Mouse (Mus musculus): ENCODE data around the gene AC140267.1.

AC140267.1 gene

DNA sequence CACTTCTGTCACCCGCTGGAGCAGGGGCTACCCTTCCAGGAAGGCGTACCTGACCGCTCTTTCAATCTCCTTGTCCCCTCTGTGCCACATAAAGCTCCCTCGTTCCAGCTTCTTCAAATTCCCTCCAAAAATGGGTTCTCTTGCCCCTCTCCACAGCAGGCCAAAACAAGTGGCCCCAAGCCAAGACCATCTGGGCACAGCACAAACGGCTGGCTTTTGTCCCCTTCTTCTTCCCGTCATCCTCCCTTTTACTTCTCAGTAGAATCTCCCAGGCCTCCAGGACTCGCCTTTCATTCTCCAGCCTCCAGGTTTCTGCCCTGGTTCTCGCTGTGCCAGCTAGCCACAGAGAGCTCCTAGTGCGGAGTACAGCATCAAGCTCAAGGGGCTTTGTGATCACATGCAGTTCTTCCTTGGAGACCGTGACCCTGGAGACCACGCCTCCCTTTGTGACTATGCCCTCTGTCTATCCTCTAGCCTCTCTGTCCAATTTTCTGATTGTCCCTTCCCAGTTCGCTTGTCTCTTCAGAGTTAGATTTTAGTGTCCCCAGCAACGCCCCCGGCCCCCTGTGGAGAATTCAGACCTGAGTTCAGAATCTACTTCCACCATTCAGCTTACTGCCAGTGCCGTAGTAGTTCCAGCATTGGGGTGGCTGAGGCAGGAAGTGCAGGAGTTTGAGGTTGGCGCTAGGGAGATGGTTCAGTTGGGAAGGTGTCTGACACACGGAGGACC, 7.4 kb upstream of the AC140267.1 start:
- no peak for DNase-seq (ENCODE audit: low spot score)

DNA sequence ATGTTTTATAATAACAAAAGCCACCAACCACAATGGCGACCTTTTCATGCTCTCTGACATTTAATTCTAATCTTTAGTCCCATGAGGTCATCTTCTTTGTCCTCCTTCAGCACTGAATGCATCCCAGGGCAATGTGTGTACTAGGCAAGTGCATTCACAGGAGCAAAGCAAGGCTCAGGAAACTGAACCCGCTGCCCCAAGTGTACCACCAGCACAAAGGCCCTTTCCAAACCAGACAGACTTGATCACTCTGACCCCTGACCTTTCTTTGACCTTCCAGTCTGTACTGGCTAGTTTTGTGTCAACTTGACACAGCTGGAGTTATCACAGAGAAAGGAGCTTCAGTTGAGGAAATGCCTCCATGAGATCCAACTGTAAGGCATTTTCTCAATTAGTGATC, 3.3 kb upstream of the AC140267.1 start:
- DNase-seq (ENCODE audit: low spot score), result no peak

DNA sequence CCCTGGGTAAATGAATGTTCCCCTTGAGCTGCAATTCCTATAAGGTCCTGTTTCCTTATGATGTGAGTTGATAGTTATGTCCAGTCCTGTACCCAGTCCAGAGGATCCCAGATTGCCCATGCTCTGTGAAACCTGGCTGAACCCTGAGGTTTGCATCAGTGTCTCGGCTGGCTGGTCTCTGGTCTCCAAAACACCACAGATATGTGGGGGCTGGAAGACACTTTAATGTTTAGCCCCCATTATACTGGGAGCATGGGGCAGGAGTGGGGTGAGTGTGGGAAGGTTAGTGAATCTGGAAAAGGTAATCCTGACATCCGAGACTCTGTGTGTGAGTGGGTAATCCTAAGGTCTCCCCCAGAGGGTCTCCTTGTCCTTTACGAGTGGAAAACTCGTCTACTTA, 2.6 kb upstream of the AC140267.1 start:
- no peak for DNase-seq (ENCODE audit: low spot score)

DNA sequence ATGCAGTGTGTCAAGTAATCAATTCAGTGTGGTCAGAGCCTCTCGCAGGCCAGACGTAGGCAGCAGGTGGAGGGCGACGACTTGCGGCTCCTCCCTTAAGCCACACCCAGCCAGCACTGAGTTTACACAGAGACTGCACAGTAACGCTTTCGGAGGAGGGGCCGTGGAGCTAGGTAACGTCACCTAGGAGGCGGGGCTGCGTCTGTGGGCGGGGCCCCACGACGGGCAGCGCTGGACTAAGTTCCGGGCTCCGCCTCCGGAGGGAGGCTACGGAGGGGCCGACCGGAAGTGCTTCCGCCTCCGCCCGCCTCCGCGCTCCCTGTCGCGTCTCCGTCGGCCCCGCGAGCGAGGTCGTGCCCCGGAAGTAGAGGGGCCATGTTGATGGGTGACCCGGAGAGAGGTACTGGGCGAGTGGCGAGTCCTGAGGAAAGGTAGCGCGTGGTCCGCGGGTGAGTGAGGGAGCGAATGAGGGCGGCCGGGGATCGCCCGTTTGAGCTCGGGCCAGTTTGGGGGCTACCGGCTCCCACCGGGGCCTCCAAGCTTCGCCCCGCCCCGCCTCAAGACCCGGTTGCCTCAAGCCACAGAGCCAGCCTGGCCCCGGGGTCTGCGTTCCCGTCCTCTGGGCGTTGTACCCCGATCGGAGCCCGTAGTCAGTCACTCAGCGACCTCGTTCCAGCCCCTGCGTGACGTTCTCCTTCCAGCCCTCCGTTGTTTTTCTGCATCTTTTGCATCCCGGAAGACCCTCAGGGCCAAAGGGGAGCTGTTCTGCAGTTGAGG, 1.7 kb upstream of the AC140267.1 start, which contains the start of gene Mief1:
TSS of gene Mief1 (plus strand) at position 286 of the 777 bp plus-strand sequence.
- peak; percentile 84 for DNase-seq (ENCODE audit: low spot score)

DNA sequence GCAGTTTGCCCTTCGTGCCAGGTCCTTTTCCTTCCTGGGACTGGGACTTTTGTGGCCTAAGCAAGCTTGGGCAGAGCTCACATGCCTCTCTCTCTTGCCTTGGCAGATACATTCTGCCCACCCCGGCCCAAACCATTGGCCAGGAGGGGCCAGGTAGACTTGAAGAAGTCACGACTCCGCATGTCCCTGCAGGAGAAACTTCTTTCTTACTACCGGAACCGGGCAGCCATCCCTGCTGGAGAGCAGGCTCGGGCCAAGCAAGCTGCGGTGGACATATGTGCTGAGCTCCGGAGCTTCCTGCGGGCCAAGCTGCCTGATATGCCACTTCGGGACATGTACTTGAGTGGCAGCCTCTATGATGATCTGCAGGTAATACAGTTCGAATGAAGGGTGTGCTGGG, 12.5 kb downstream of the AC140267.1 start:
- no peak for DNase-seq (ENCODE audit: low spot score)

DNA sequence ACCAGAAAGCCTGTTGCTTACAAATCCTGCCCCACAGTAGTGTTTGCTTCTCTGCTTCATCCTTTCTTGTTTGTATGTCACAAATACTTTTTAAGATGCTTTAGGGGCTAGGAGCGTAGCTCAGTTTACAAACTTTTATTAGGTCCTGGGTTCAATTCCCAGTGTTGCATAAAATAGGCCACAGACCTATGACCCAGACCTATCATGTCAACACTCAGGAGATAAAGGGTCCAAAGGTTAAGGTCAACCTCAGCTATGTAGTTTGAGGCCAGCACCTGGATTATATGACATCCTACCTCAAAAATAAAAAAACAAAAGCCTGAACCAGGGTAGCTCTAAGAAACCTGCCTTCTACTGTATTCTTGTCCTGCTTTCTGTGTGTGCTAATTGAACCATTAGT, 13.0 kb downstream of the AC140267.1 start:
- DNase-seq (ENCODE audit: low spot score), result no peak

DNA sequence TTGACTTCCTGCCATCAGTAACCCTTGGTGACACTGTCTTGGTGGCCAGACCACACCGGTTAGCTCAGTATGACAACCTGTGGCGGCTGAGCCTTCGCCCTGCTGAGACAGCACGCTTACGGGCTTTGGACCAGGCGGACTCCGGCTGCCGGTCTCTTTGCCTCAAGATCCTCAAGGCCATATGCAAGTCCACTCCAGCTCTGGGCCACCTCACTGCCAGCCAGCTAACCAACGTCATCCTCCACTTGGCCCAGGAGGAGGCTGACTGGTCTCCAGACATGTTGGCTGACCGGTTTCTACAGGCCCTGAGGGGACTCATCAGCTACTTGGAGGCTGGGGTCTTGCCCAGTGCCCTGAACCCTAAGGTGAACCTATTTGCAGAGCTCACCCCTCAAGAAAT, 14.0 kb downstream of the AC140267.1 start:
- DNase-seq (ENCODE audit: low spot score), result no peak

DNA sequence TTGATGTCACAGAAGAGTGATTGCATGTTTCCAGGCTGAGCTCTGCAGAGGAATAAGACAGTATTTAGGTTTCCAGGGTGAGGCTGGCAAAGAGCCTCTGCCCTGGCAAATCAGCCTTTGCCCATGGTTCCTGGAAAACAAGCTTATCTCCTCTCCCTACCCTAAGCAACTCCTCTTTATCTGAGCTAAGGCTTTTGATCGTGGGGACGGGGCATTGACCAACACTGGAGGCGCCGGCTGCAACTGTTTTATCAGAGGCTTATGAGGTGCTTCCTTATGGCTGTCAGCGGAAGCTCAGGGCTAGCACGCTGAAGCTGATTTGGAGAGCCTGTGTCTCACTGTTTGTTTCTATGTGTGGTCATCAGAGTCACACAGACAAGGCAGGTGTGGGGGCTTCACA, 15.0 kb downstream of the AC140267.1 start:
- no peak for DNase-seq (ENCODE audit: low spot score)

DNA sequence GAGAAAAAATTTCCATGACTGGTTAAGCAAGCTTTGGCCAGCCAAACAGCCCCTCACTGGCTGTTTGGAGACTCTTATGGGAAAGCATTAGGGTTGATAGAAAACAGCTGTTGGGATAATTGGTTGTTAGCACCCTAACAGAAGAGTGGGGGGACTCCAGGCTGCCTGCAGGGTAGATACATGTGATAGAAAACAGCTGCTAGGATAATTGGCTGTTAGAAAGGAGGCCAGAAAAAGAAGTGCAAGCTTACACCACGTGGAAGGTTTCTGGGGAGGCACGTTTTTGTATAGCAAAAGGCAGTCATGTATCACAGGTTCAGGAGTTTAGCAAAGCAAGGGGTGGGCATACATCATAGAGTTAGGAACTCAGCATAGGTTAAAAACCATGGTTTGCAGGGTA, 17.9 kb downstream of the AC140267.1 start:
- no peak for DNase-seq (ENCODE audit: low spot score)

DNA sequence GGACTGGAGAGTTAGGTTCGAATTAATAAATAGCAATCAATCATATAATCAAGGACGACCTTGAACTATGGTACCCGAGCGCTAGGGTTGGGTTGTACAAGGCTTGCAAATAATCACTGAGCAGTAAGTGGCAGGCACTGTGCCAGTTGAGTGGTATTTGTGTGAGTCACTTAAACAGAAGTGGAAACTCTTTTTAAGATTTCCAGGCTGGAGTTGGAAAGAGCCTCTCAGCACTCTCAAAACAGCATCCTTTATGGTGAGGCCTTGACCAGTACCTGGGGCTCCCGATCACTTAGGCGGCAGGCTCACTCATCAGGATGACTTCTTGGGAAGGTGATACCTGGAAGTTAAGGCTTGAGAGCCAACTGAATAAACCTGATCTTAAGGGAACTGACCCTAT, 18.6 kb downstream of the AC140267.1 start:
- DNase-seq (ENCODE audit: low spot score), result no peak

DNA sequence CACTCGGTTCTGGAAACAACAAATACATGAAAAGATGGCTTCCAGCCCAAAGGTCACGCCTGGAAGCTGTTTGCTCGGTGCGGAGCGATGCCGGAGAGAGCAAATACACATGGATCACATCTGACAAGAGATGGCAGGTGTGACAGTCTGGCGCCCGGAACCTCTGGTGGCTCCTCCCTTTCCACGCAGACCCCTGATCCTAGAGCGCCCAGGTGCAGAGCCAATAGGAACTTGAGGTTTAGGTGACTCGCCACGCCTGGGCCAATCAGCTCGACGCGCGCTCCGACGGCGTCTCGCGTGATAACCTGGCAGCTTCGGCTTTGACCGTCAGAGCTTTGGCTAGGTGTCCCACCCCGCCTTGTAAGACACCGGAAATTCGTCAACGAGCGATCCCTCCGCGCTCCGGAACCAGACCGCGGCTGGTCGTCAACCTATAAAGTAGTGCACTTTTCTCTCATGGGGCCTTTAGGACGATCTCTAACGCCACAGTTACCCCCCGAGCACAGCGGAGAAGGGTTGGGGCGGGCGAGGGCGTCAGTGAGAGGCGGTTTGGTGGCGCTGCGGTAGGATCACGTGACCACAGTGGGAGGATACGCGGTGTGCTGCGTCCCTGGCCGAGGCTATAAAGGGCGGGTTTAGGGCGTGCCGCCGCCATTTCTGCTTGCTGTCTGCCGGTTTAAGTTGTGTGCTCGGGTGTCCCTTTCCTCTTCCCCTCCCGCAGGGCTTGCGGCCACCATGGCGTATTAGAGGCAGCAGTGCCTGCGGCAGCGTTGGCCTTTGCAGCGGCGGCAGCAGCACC, 19.4 kb downstream of the AC140267.1 start, which contains the start of gene Atf4:
TSS of gene Atf4 (plus strand) at position 338 of the 799 bp plus-strand sequence.
- peak; percentile 98 for DNase-seq (ENCODE audit: low spot score)

DNA sequence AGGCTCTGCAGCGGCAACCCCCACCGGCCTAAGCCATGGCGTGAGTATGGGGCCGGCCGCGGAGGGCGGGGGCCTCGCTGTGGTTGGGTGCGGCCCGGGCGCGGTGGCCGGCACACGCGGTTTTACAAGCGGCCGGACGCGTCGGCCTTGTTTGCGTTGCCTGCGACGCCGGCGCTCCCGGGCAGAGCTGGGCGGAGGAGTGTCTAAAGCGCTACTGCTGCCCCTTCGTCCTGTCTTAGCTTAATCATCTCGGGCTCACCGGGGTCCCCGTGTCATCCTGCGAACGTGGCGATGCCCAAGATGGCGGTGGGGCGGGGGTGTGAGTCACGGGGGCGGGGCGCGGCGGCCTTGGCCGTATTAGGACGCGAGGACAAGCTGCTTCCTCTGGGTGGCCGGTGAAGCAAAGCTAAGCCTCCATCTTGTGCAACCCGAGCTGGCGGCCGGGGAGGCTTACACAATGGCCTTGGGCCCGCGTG, 20.0 kb downstream of the AC140267.1 start:
- DNase-seq (ENCODE audit: low spot score), result peak; percentile 48

DNA sequence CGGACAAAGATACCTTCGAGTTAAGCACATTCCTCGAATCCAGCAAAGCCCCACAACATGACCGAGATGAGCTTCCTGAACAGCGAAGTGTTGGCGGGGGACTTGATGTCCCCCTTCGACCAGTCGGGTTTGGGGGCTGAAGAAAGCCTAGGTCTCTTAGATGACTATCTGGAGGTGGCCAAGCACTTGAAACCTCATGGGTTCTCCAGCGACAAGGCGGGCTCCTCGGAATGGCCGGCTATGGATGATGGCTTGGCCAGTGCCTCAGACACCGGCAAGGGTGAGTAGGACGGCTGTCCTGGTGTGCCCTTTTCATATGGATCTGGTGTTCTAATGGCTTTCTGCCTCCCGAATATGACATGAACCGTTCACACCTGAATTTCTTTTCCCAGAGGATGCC, 20.6 kb downstream of the AC140267.1 start:
- no peak for DNase-seq (ENCODE audit: low spot score)

DNA sequence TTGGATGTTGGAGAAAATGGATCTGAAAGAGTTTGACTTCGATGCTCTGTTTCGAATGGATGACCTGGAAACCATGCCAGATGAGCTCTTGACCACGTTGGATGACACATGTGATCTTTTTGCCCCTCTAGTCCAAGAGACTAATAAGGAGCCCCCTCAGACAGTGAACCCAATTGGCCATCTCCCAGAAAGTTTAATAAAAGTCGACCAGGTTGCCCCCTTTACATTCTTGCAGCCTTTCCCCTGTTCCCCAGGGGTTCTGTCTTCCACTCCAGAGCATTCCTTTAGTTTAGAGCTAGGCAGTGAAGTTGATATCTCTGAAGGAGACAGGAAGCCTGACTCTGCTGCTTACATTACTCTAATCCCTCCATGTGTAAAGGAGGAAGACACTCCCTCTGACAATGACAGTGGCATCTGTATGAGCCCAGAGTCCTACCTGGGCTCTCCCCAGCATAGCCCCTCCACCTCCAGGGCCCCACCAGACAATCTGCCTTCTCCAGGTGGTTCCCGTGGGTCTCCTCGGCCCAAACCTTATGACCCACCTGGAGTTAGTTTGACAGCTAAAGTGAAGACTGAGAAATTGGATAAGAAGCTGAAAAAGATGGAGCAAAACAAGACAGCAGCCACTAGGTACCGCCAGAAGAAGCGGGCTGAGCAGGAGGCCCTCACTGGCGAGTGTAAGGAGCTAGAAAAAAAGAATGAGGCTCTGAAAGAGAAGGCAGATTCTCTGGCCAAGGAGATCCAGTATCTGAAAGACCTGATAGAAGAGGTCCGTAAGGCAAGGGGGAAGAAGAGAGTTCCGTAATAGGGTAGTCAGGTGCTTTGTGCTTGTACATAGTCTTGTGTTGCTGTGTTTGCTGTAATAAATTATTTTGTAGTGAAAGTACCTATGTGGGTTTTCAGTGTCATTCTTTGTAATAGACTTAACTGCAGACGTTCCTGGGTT, 21.3 kb downstream of the AC140267.1 start:
- DNase-seq (ENCODE audit: low spot score), result no peak

DNA sequence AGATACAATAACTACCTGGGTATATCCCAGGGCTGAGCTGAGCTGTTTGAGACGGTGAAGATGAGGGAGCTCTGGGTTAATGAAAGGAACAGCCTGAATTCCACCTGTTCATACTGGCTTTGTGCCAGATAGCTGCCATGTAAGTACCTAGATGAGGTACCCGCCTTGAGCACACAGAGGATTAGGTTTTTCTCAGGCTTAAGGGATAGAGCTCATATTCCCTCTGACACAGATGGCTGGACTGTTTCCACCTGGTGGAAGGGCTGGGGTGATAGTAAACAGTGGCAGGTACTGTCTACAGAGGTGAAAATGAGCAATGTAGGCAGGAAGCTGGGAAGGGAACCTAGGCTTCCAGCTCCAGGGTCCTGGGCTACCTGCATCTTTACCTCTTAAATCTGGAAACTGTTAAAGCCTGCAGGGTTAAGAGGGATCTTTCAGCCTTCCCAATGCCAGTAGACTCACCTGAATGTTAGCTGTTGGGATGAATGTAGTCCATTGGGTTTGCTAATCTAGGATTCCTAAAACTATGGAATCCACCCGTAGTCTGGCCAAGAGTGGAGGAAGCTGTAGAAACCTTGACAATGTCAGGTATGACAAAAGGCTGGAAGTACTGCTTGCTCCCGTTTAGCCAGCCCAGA, 22.1 kb downstream of the AC140267.1 start:
- DNase-seq (ENCODE audit: low spot score), result no peak

DNA sequence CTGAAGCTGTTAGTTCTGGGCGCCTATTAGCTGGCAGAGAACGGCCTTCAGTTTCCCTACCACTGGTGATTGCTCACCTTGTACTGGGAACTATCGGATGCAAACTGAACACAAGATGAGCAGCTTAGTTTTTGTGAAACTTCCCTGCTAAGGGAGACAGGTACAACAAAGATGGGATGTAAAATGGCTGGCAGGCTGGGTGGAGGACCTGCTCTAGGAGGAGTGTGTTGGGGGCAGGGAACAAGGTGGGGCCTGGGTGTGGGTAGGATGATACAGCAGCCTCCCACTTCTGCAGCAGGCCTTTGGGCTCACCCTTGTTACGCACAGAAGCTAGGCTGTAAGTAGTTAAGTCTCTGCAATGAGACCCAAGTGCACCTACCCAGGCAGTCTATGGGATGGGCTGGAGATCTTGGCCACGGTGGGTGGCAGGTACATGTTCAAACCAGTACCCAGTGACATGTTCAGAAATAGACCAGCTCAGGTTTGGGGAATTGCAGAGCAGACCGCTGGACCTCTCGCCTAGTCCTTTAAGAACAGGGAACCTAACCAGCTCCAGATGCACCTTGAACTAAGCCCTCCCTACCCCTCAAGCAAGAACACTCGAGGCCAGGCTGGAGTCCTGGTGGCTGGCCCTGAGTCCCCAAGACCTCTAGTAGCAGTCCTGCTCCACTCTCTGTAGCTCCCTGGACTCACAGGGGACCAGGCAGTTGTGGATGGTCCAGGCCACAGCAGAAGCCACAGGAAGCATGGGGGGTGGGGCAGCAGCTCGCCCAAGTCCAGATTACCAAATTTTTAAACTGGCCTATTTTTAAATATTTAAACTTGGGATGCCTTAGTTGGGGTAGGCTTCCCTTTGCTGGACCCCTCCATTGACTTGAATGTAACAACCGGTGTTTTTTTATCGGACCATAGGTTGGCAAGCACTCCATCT, 22.9 kb downstream of the AC140267.1 start:
- DNase-seq (ENCODE audit: low spot score), result no peak

DNA sequence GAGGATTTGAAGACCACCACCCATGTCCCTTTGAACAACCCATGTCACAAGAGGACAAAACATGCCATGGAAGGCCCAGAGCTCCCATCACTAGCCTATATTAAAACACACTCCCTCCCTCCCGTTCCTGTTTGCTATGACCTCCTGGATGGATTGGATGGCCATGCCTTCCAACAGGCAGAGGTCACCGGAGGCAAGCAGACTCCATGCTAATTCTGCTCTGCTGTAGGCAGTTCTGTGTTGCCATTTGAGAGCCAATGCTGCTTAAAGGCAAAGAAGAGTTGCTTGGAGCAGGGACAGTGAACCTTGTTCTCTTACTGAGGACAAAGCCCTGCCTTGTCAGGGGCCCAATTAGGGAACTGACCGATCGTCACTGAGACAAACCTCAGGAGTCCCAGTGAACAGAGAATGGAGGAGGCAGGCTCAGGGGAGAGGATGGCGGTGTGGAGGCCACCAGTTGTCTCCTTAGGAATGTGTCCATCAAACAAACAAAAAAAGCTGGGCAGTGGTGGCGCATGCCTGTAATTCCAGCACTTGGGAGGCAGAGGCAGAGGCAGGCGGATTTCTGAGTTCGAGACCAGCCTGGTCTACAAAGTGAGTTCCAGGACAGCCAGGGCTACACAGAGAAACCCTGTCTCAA, 23.9 kb downstream of the AC140267.1 start:
- DNase-seq (ENCODE audit: low spot score), result no peak

DNA sequence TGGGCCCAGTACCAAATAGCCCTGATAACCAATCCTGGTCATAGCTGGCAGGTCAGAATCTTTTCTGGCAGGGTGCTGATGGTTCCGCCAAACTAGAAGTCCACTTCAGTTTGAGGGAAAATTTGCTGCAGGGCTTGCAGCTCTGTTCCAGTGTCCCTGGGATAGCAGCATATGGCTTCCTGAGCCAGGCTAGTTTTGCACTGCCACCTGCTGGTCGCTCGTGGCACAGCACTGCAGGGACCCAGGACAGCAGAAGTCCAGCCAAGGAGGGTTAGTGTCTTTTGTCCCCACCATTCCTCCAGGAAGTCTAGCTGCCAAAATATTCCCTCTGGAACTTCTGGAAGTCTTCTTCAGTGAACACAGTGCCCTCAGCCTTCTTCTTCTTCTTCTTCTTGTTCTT, 25.0 kb downstream of the AC140267.1 start:
- DNase-seq (ENCODE audit: low spot score), result peak; percentile 75

DNA sequence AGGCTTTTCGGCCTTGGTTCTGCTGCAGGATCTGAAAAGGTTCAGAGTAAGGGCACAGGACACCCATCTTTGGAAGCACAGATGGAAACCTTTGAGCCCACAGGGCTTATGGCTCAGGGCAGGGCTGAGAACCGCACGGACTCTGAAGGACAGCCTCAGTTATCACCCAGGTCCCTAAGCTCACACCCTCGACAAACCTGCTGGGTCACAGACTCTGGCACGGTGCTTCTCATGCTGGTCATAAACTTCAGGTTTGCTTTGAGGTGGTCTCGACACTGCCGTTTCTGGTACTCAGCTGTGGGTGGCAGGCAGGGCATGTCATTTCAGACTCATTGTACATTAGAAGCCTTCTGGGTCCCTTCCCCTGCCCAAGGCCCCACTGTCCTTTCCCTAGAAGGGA, 25.5 kb downstream of the AC140267.1 start:
- DNase-seq (ENCODE audit: low spot score), result no peak
